In the genomic region with DNA sequence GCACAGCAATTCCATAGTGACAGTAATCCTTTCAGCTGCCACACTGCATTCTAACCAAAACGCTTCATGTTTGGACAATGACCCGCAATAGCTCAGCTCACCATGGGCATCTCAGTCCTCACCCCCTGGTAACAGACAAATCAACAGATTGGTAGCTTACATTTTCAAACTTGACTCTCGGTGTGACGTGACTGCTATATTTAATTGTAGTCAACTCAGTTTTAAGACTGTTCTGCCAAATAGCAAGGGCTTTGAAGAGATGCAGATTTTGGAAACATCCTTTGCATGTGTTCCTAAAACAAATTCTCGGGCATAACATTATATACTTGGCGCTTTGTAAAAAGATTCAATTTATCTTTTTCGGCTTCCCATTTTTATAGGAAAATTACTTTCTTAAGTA, we compare ENCODE assay signal across 23 mouse cellular contexts.
DNase-seq lines count a peak whose midpoint lies in the region; ATAC-seq and TF ChIP-seq lines count a peak whose summit lies in the region.
"Had no signal": no experiment of that assay in that cellular context is flagged by ENCODE, and none has a peak within 500 bp of the region (broad histone marks: within the 10 kb centered on the region; RNA-seq: fewer than 3 reads in every experiment).

No protein-coding gene starts in this region.

- no peak overlapping the region for H3K4me2 ChIP-seq in forebrain, postnatal 0 days (ENCODE audit: low read depth)
- H3K4me2 ChIP-seq in forebrain, embryonic 15.5 days (replicated peaks), result no peak overlapping the region
- H3K4me2 ChIP-seq in hindbrain, embryonic 14.5 days (replicated peaks), result no peak overlapping the region

- no peak overlapping the region for H3K4me3 ChIP-seq in forebrain, postnatal 0 days (ENCODE audit: low read depth, low read length)
- H3K4me3 ChIP-seq in forebrain, embryonic 15.5 days, result no peak overlapping the region
- H3K4me3 ChIP-seq in hindbrain, embryonic 14.5 days (replicated peaks; ENCODE audit: low read length), result no peak overlapping the region

- 0 out of 2 replicates have a peak, but pooled peaks cover 3% of the 10 kb centered on the region for H3K4me1 ChIP-seq in forebrain, postnatal 0 days (ENCODE audit: insufficient read depth)
- no peaks in the 10 kb centered on the region for H3K4me1 ChIP-seq in forebrain, embryonic 15.5 days
- H3K4me1 ChIP-seq in hindbrain, embryonic 14.5 days (replicated peaks; ENCODE audit: control insufficient read depth, insufficient read depth, low read length), result no peaks in the 10 kb centered on the region

- DNase-seq in forebrain, postnatal 0 days, result peak; percentile 29
- no peak for DNase-seq in frontal cortex, postnatal 10 days (ENCODE audit: low spot score in 2 of 2)
- DNase-seq in brain, adult 2 months (ENCODE audit: low read depth, low spot score), result peak; percentile 15
- peak; percentile 16 for DNase-seq in telencephalon, adult 2 months (ENCODE audit: low read depth, low spot score)
- no peak for DNase-seq in hindbrain, embryonic 14.5 days (ENCODE audit: low spot score)
- DNase-seq: adrenal gland, adult 2 months; adrenal gland, adult 8-10 months; adrenal gland, postnatal 10 days; adrenal gland, postnatal 14 days; adrenal gland, postnatal 25 days; adrenal gland, postnatal 36 days; B cell, adult 2 months; cerebellum, adult 11 months; cerebellum, adult 11-12 months; cerebellum, adult 18-20 months had no signal

- WGBS in forebrain, postnatal 0 days, result 52% methylated on average over 7 of the region's 7 CpGs
- 70% methylated on average over 7 of the region's 7 CpGs for WGBS in forebrain, embryonic 15.5 days
- WGBS in hindbrain, embryonic 14.5 days, result 82% methylated on average over 7 of the region's 7 CpGs

- no peak overlapping the region for H3K9ac ChIP-seq in forebrain, postnatal 0 days
- no peak overlapping the region for H3K9ac ChIP-seq in forebrain, embryonic 15.5 days (replicated peaks)
- no peak overlapping the region for H3K9ac ChIP-seq in hindbrain, embryonic 14.5 days

- no peaks in the 10 kb centered on the region for H3K9me3 ChIP-seq in forebrain, postnatal 0 days (ENCODE audit: low read length)
- H3K9me3 ChIP-seq in forebrain, embryonic 15.5 days, result no peaks in the 10 kb centered on the region
- no peaks in the 10 kb centered on the region for H3K9me3 ChIP-seq in hindbrain, embryonic 14.5 days (ENCODE audit: control insufficient read depth, low read length)

- no peak for TF ChIP-seq CTCF in forebrain, postnatal 0 days (IDR thresholded peaks at IDR 0.05; ENCODE audit: low read depth)

- H3K27ac ChIP-seq in forebrain, postnatal 0 days (ENCODE audit: low read depth, low read length), result no peak overlapping the region
- H3K27ac ChIP-seq in forebrain, embryonic 15.5 days (replicated peaks), result no peak overlapping the region
- H3K27ac ChIP-seq in hindbrain, embryonic 14.5 days, result no peak overlapping the region

- H3K27me3 ChIP-seq in forebrain, postnatal 0 days (ENCODE audit: insufficient read depth, low read length), result no peaks in the 10 kb centered on the region
- no peaks in the 10 kb centered on the region for H3K27me3 ChIP-seq in forebrain, embryonic 15.5 days
- H3K27me3 ChIP-seq in hindbrain, embryonic 14.5 days (ENCODE audit: control insufficient read depth, insufficient read depth, low read length), result no peaks in the 10 kb centered on the region
- H3K27me3 ChIP-seq: CH12.LX had no signal

- no peaks in the 10 kb centered on the region for H3K36me3 ChIP-seq in forebrain, postnatal 0 days (ENCODE audit: insufficient read depth)
- H3K36me3 ChIP-seq in forebrain, embryonic 15.5 days, result no peaks in the 10 kb centered on the region
- H3K36me3 ChIP-seq in hindbrain, embryonic 14.5 days (replicated peaks; ENCODE audit: control insufficient read depth, insufficient read depth), result no peaks in the 10 kb centered on the region
- H3K36me3 ChIP-seq: G1E had no signal

- peak; percentile 63 for ATAC-seq in forebrain, postnatal 0 days
- ATAC-seq in forebrain, embryonic 15.5 days (replicated peaks), result no peak
- peak; percentile 55 for ATAC-seq in frontal cortex, adult (ENCODE audit: low TSS enrichment)
- ATAC-seq in megakaryocyte-erythroid progenitor cell, adult 5-6 weeks (replicated peaks; ENCODE audit: low FRiP score, low TSS enrichment, poor library complexity, severe bottlenecking), result no peak
- ATAC-seq in hindbrain, embryonic 14.5 days (ENCODE audit: low FRiP score), result no peak
- ATAC-seq: activated CD4-positive, CD25-positive, alpha-beta regulatory T cell, adult 4 months; CD4-positive, CD25-positive, alpha-beta regulatory T cell, adult 4 months; Patski had no signal

Comparison
In these comparisons a context has a peak if more than half of its experiments do, and no peak if none do; other contexts are left out.
1. ATAC-seq: peak in forebrain, postnatal 0 days (single experiment) and frontal cortex, adult (single experiment); none in forebrain, embryonic 15.5 days (single experiment), megakaryocyte-erythroid progenitor cell, adult 5-6 weeks (single experiment) and hindbrain, embryonic 14.5 days (single experiment).
2. DNase-seq: peak in forebrain, postnatal 0 days (single experiment), brain, adult 2 months (single experiment) and telencephalon, adult 2 months (single experiment); none in frontal cortex, postnatal 10 days (0 of 2) and hindbrain, embryonic 14.5 days (single experiment).